Mouse (Mus musculus) MEL (cell line): ENCODE measurements around the gene Spsb1. TPM values are rescaled to one million over a fixed set of nuclear protein-coding genes. Genes with fewer than 3 reads are reported as not detected.

Source experiments
- DNase-seq: peaks from one replicate; pipeline ENCODE4 v3.0.0; 2011; ENCODE audit warnings: low read depth, low spot score
- H3K27ac ChIP-seq: 2 replicates; pipeline ENCODE4 v1.5.1; 2012; ENCODE audit warnings: low read depth, mild to moderate bottlenecking, control low read depth, low read length, moderate library complexity; ENCODE audit not compliant: control insufficient read depth
- H3K27me3 ChIP-seq, 2 experiments: fragments of 150-350 bp in 1 of 2; sonication (generic) in 1 of 2; 2 replicates each; pipeline ENCODE4 v1.6.1; 2012; ENCODE audit warnings: low read length in 2 of 2, mild to moderate bottlenecking in 2 of 2, improper control_type of control experiment in 1 of 2, moderate library complexity in 1 of 2; ENCODE audit not compliant: insufficient read depth in 2 of 2, control insufficient read depth in 1 of 2
- H3K36me3 ChIP-seq, 2 experiments: 2 replicates each; pipeline ENCODE4 v1.6.1; 2012 to 2014; ENCODE audit warnings: low read length in 2 of 2, improper control_type of control experiment in 1 of 2, inconsistent platforms in 1 of 2, mild to moderate bottlenecking in 1 of 2; ENCODE audit not compliant: insufficient read depth in 2 of 2, control insufficient read depth in 1 of 2
- H3K4me1 ChIP-seq, 2 experiments: fragments of 150-350 bp in 1 of 2; sonication (generic) in 1 of 2; 2 replicates each; pipeline ENCODE4 v1.6.1; 2012; ENCODE audit warnings: low read length in 2 of 2, improper control_type of control experiment in 1 of 2, mild to moderate bottlenecking in 1 of 2; ENCODE audit not compliant: insufficient read depth in 2 of 2, control insufficient read depth in 1 of 2
- H3K4me3 ChIP-seq, 2 experiments: fragments of 150-350 bp in 1 of 2; sonication (generic) in 1 of 2; 2 replicates each; pipeline ENCODE4 v1.5.1; 2012; ENCODE audit warnings: low read depth in 2 of 2, low read length in 2 of 2, mild to moderate bottlenecking in 2 of 2, moderate library complexity in 2 of 2, control low read depth in 1 of 2, improper control_type of control experiment in 1 of 2; ENCODE audit not compliant: control insufficient read depth in 1 of 2, insufficient read depth in 1 of 2
- H3K79me2 ChIP-seq: 2 replicates; pipeline ENCODE4 v1.6.1; 2012; ENCODE audit warnings: mild to moderate bottlenecking, low read length, moderate library complexity; ENCODE audit not compliant: control insufficient read depth, poor library complexity, insufficient read depth
- H3K9ac ChIP-seq: 2 replicates; pipeline ENCODE4 v1.6.1; 2012; ENCODE audit warnings: low read depth, mild to moderate bottlenecking, control low read depth, low read length, moderate library complexity; ENCODE audit not compliant: control insufficient read depth, poor library complexity, severe bottlenecking
- H3K9me3 ChIP-seq: fragments of 150-350 bp; sonication (generic); replicated peaks from 2 replicates; pipeline ENCODE4 v1.6.1; 2012; ENCODE audit warnings: mild to moderate bottlenecking, low read length, improper control_type of control experiment, moderate library complexity; ENCODE audit not compliant: insufficient read depth
- BHLHE40 ChIP-seq: IDR thresholded peaks from 2 replicates; pipeline ENCODE4 v1.6.1; 2012; ENCODE audit warnings: low read depth, mild to moderate bottlenecking, inconsistent platforms, low read length, improper control_type of control experiment, borderline replicate concordance
- CHD1 ChIP-seq: IDR thresholded peaks from 2 replicates; pipeline ENCODE4 v1.6.1; 2012; ENCODE audit warnings: low read depth, mild to moderate bottlenecking, inconsistent platforms, low read length, improper control_type of control experiment
- CHD2 ChIP-seq: IDR thresholded peaks from 2 replicates; pipeline ENCODE4 v1.6.1; 2011; ENCODE audit warnings: low read length, improper control_type of control experiment
- CTCF ChIP-seq, 3 experiments: IDR thresholded peaks in 2 of 3; conservative IDR thresholded peaks in 1 of 3; 2 replicates each; pipeline ENCODE4 v1.5.1; 2011 to 2012; ENCODE audit warnings: low read length in 3 of 3, low read depth in 2 of 3, mild to moderate bottlenecking in 2 of 3, improper control_type of control experiment in 1 of 3, inconsistent platforms in 1 of 3, mixed read lengths in 1 of 3, moderate library complexity in 1 of 3; ENCODE audit not compliant: control insufficient read depth in 1 of 3, insufficient read depth in 1 of 3, poor library complexity in 1 of 3, severe bottlenecking in 1 of 3
- EP300 ChIP-seq, 2 experiments: IDR thresholded peaks; 2 replicates each; pipeline ENCODE4 v1.6.1; 2011; ENCODE audit warnings: improper control_type of control experiment in 2 of 2, low read length in 2 of 2, low read depth in 1 of 2, mild to moderate bottlenecking in 1 of 2
- GABPA ChIP-seq: IDR thresholded peaks from 2 replicates; pipeline ENCODE4 v1.6.1; 2012; ENCODE audit warnings: low read depth, mild to moderate bottlenecking, inconsistent platforms, low read length, improper control_type of control experiment, moderate library complexity
- HCFC1 ChIP-seq: IDR thresholded peaks from 2 replicates; pipeline ENCODE4 v1.6.1; 2012; ENCODE audit warnings: low read depth, mild to moderate bottlenecking, inconsistent platforms, low read length, improper control_type of control experiment, moderate library complexity
- JUND ChIP-seq: IDR thresholded peaks from 2 replicates; pipeline ENCODE4 v1.6.1; 2011; ENCODE audit warnings: low read depth, mild to moderate bottlenecking, improper control_type of control experiment, low read length
- KAT2A ChIP-seq: conservative IDR thresholded peaks from 2 replicates; pipeline ENCODE4 v1.6.1; 2012; ENCODE audit warnings: low read depth, low read length, improper control_type of control experiment, inconsistent platforms
- MAX ChIP-seq: IDR thresholded peaks from 2 replicates; pipeline ENCODE4 v1.6.1; 2011; ENCODE audit warnings: low read length, improper control_type of control experiment
- MAZ ChIP-seq: IDR thresholded peaks from 2 replicates; pipeline ENCODE4 v1.6.1; 2012; ENCODE audit warnings: low read depth, mild to moderate bottlenecking, inconsistent platforms, low read length, improper control_type of control experiment
- MXI1 ChIP-seq: IDR thresholded peaks from 2 replicates; pipeline ENCODE4 v1.6.1; 2011; ENCODE audit warnings: mild to moderate bottlenecking, low read depth, low read length, improper control_type of control experiment
- MYC ChIP-seq: IDR thresholded peaks from 2 replicates; pipeline ENCODE4 v1.6.1; 2011; ENCODE audit warnings: low read depth, mild to moderate bottlenecking, low read length, improper control_type of control experiment, moderate library complexity
- NELFE ChIP-seq: IDR thresholded peaks from 2 replicates; pipeline ENCODE4 v1.6.1; 2011; ENCODE audit warnings: low read depth, low read length, improper control_type of control experiment
- POLR2AphosphoS2 ChIP-seq: IDR thresholded peaks from 2 replicates; pipeline ENCODE4 v1.6.1; 2011; ENCODE audit warnings: low read length, improper control_type of control experiment
- POLR2AphosphoS5 ChIP-seq: IDR thresholded peaks from 2 replicates; pipeline ENCODE4 v1.6.1; 2012; ENCODE audit warnings: low read depth, borderline replicate concordance, mild to moderate bottlenecking, inconsistent platforms, low read length, moderate library complexity, mixed read lengths
- SIN3A ChIP-seq: IDR thresholded peaks from 2 replicates; pipeline ENCODE4 v1.6.1; 2012; ENCODE audit warnings: low read length, improper control_type of control experiment, inconsistent platforms
- TAL1 ChIP-seq: IDR thresholded peaks from 2 replicates; pipeline ENCODE4 v1.6.1; 2012; ENCODE audit warnings: mild to moderate bottlenecking, inconsistent platforms, low read length, moderate library complexity, mixed read lengths
- TBP ChIP-seq: IDR thresholded peaks from 2 replicates; pipeline ENCODE4 v1.8.0; 2011; ENCODE audit warnings: low read depth, low read length, improper control_type of control experiment
- TCF12 ChIP-seq: IDR thresholded peaks from 2 replicates; pipeline ENCODE4 v1.6.1; 2014; ENCODE audit warnings: low read depth, mild to moderate bottlenecking, inconsistent platforms, low read length, improper control_type of control experiment, moderate library complexity
- UBTF ChIP-seq: IDR thresholded peaks from 2 replicates; pipeline ENCODE4 v1.6.1; 2012; ENCODE audit warnings: low read depth, mild to moderate bottlenecking, inconsistent platforms, low read length, improper control_type of control experiment, moderate library complexity, borderline replicate concordance; ENCODE audit not compliant: insufficient read depth
- ZC3H11A ChIP-seq: IDR thresholded peaks from 2 replicates; pipeline ENCODE4 v1.6.1; 2012; ENCODE audit warnings: low read depth, mild to moderate bottlenecking, inconsistent platforms, low read length, improper control_type of control experiment
- ZMIZ1 ChIP-seq: IDR thresholded peaks from 2 replicates; pipeline ENCODE4 v1.6.1; 2012; ENCODE audit warnings: low read depth, mild to moderate bottlenecking, inconsistent platforms, low read length, improper control_type of control experiment, moderate library complexity
- polyA plus RNA-seq, 2 experiments: library from polyadenylated mRNA; stranded (reverse) in 1 of 2; unstranded in 1 of 2; fragments of >175 nt in 1 of 2; fragments of >200 nt in 1 of 2; gene quantifications; 2 replicates each; pipeline versions ENCODE4 v1.2.1 to v1.2.4; 2012; ENCODE audit warnings: low replicate concordance in 2 of 2, low read depth in 1 of 2; ENCODE audit not compliant: insufficient read length in 2 of 2, insufficient read depth in 1 of 2, missing spikeins in 1 of 2
- total RNA-seq: library from RNA; depleted of rRNA; stranded (reverse); fragments of 300-350 nt; gene quantifications from 2 replicates; pipeline ENCODE4 v1.2.3, GENCODE M21; 2012

Gene Spsb1
- total and polyA plus RNA-seq, 3 experiments: 0.12 to 0.25 TPM; not detected in 1

GRCm38 (mm10) chr4:149855180-149855891, 99.5 kb downstream of the Spsb1 start (continued):
- TF ChIP-seq GABPA (no peak), CTCF (IDR thresholded peaks at IDR 0.05 in 2 of 3, conservative IDR thresholded peaks at IDR 0.05 in 1 of 3; ENCODE audit: control insufficient read depth in 1 of 3, insufficient read depth in 1 of 3, low read depth in 2 of 3, low read length in 3 of 3, poor library complexity in 1 of 3, severe bottlenecking in 1 of 3) (no peak), CHD2 (no peak), MYC (peak; percentile 38; the same call in 1 of the 2 replicates), ZMIZ1 (no peak), NELFE (no peak), BHLHE40 (peak; percentile 58; the same call in 1 of the 2 replicates), HCFC1 (no peak), EP300 (IDR thresholded peaks at IDR 0.05; ENCODE audit: low read depth in 1 of 2, low read length in 2 of 2) (peak; percentile 81 to 91), TBP (peak; percentile 19; the same call in 1 of the 2 replicates), CHD1 (no peak), POLR2AphosphoS2 (no peak), TAL1 (no peak), JUND (no peak), MAZ (no peak), MXI1 (no peak)

- TF ChIP-seq TCF12 (no peak), BHLHE40 (no peak), GABPA (no peak), MXI1 (no peak), CTCF (IDR thresholded peaks at IDR 0.05 in 2 of 3, conservative IDR thresholded peaks at IDR 0.05 in 1 of 3; ENCODE audit: control insufficient read depth in 1 of 3, insufficient read depth in 1 of 3, low read depth in 2 of 3, low read length in 3 of 3, poor library complexity in 1 of 3, severe bottlenecking in 1 of 3) (no peak), MYC (no peak), POLR2AphosphoS2 (no peak), UBTF (no peak), SIN3A (no peak), EP300 (IDR thresholded peaks at IDR 0.05; ENCODE audit: low read depth in 1 of 2, low read length in 2 of 2) (no peak), ZC3H11A (no peak), JUND (no peak), KAT2A (no peak), POLR2AphosphoS5 (no peak), MAX (no peak), CHD2 (no peak)
- Histone ChIP-seq H3K27ac (peak overlapping the region; percentile 53), H3K4me3 (peak overlapping the region; percentile 43 to 48), H3K27me3 (peaks cover 0 to 2% of the 10 kb centered on the region in 2 experiments; a peak in 2 of 4 replicates), H3K9me3 (no peaks in the 10 kb centered on the region), H3K36me3 (peaks cover 0 to 7% of the 10 kb centered on the region in 2 experiments; a peak in 1 of 4 replicates), H3K79me2 (no peaks in the 10 kb centered on the region), H3K4me1 (peaks cover 4 to 20% of the 10 kb centered on the region in 2 experiments; a peak in 3 of 4 replicates), H3K9ac (peak overlapping the region; percentile 52)
- no peak for DNase-seq
Observed at GRCm38 (mm10) chr4:149854770-149855169, 100.1 kb downstream of the Spsb1 start.
